Mouse (Mus musculus): Measurements from ENCODE around the gene Myo10.

The Myo10 gene

GRCm38 (mm10) chr15:25648287-25648686, 26.0 kb downstream of the Myo10 start:
- in situ Hi-C loops (cut with MboI; ENCODE audit: low sequenced_read_pairs) = no loop called here

- in situ Hi-C loops (cut with MboI; ENCODE audit: low sequenced_read_pairs) = no loop called here
These were observed 28.0 kb downstream of the Myo10 start for GRCm38 (mm10) chr15:25650371-25650770.

GRCm38 (mm10) chr15:25651820-25652219, 29.5 kb downstream of the Myo10 start:
- in situ Hi-C loops (cut with MboI; ENCODE audit: low sequenced_read_pairs) = no loop called here

GRCm38 (mm10) chr15:25652368-25652767, 30.0 kb downstream of the Myo10 start:
- in situ Hi-C loops (cut with MboI; ENCODE audit: low sequenced_read_pairs) = no loop called here

- in situ Hi-C loops (cut with MboI; ENCODE audit: low sequenced_read_pairs) = no loop called here
These were observed 30.6 kb downstream of the Myo10 start for GRCm38 (mm10) chr15:25652933-25653332.

- in situ Hi-C loops (cut with MboI; ENCODE audit: low sequenced_read_pairs) = no loop called here
These were observed 31.4 kb downstream of the Myo10 start for GRCm38 (mm10) chr15:25653680-25654079.

- in situ Hi-C loops (cut with MboI; ENCODE audit: low sequenced_read_pairs) = no loop called here
These were observed 40.7 kb downstream of the Myo10 start for GRCm38 (mm10) chr15:25662833-25663519.

GRCm38 (mm10) chr15:25669283-25670247, 47.2 kb downstream of the Myo10 start:
- in situ Hi-C loops (cut with MboI; ENCODE audit: low sequenced_read_pairs) = no loop called here

- in situ Hi-C loops (cut with MboI; ENCODE audit: low sequenced_read_pairs) = no loop called here
These were observed 51.1 kb downstream of the Myo10 start for GRCm38 (mm10) chr15:25673231-25673980.

- in situ Hi-C loops (cut with MboI; ENCODE audit: low sequenced_read_pairs) = no loop called here
These were observed 52.0 kb downstream of the Myo10 start for GRCm38 (mm10) chr15:25674099-25674931.

GRCm38 (mm10) chr15:25674932-25675250, 52.6 kb downstream of the Myo10 start:
- in situ Hi-C loops (cut with MboI; ENCODE audit: low sequenced_read_pairs) = no loop called here

GRCm38 (mm10) chr15:25675359-25675758, 53.0 kb downstream of the Myo10 start:
- in situ Hi-C loops (cut with MboI; ENCODE audit: low sequenced_read_pairs) = no loop called here

- in situ Hi-C loops (cut with MboI; ENCODE audit: low sequenced_read_pairs) = no loop called here
These were observed 53.9 kb downstream of the Myo10 start for GRCm38 (mm10) chr15:25676056-25676785.

GRCm38 (mm10) chr15:25679081-25679480, 56.8 kb downstream of the Myo10 start:
- in situ Hi-C loops (cut with MboI; ENCODE audit: low sequenced_read_pairs) = no loop called here

- in situ Hi-C loops (cut with MboI; ENCODE audit: low sequenced_read_pairs) = no loop called here
These were observed 57.3 kb downstream of the Myo10 start for GRCm38 (mm10) chr15:25679616-25680015.

- in situ Hi-C loops (cut with MboI; ENCODE audit: low sequenced_read_pairs) = no loop called here
These were observed 58.0 kb downstream of the Myo10 start for GRCm38 (mm10) chr15:25680269-25680818.

GRCm38 (mm10) chr15:25682953-25683507, 60.7 kb downstream of the Myo10 start:
- in situ Hi-C loops (cut with MboI; ENCODE audit: low sequenced_read_pairs) = no loop called here

- in situ Hi-C loops (cut with MboI; ENCODE audit: low sequenced_read_pairs) = no loop called here
These were observed 62.9 kb downstream of the Myo10 start for GRCm38 (mm10) chr15:25685186-25685585.

Data from CH12F3 (cell line).